Mouse (Mus musculus): ENCODE measurements at regions not wholly inside any gene's neighbourhood (a gene's known extent, or its start where the extent isn't known, plus 50 kb on each side); places are given as distances from the start of the nearest gene placed in this dataset.

DNA sequence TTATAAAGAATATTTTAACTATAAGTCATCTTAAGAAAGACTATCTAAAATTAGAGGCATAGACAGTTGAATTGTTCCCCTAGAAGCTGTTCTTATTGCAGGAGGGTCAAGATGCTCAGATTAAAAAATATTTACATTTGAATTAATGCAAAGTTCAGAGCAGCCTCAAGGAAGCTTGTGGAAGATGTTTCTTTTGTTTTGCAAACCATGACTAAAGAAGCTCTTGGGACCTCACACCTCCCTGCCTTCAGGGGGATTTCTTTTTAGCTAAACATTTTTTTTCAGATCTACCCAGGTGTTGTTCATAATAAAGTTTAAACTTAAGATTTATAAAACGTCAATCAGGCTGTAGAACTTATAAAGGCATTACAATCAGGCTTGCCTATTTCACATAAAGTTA lies 185.7 kb downstream of the Rab10 start:
- TF ChIP-seq POLR2A (IDR thresholded peaks at IDR 0.05; ENCODE audit: borderline replicate concordance, extremely low read depth, low read depth, low read length): no peak
- no peak for TF ChIP-seq CTCF (IDR thresholded peaks at IDR 0.05; ENCODE audit: insufficient read depth, low read length)
